Mouse (Mus musculus): ENCODE measurements around the gene Hsph1.

Gene Hsph1

DNA sequence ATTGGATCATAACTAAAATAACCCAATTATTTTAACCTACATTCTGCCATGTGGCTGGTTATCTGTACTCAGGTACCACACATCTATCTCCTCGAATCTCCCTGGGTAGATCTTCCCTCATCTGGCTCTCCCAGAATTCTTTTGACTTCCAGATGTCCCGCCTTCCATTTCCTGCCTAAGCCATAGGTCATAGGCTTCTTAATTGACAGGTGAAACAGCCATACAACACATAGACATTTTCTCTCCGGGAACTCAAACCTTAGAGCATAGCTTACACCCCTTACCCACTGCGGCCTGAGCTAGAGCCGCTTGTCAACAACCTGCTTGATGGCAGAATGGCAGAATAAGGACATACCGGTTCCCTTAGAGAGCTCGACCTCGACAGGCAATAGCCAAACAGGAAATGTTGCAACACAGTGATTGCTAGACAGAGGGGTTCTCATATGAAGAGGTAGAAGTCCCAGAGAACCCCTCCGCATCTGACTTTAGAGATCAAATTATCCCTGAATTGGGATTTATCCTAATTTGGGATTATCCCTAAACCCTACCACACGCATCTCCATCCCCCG lies 48.8 kb downstream of the Hsph1 start:
- no peak for DNase-seq

DNA sequence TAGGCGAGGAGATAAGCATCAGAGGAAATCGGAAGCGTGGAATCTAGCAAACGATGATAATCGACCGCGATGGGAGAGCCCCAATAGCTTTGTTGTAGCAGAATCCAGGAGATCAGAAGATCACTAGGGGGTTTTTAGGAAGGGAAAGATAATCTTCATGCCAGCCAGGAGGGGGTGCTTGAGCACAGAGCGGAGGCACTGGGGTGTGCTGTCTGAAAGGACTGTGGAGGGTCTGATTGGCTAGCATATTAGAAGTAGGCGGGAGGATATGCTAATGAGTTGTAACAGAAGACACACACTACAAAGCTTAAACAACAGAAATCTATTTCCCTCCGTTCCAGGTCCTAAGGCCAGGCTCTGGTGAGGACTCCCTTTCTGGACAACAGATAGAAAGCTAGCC lies 50.3 kb downstream of the Hsph1 start:
- DNase-seq, result no peak

DNA sequence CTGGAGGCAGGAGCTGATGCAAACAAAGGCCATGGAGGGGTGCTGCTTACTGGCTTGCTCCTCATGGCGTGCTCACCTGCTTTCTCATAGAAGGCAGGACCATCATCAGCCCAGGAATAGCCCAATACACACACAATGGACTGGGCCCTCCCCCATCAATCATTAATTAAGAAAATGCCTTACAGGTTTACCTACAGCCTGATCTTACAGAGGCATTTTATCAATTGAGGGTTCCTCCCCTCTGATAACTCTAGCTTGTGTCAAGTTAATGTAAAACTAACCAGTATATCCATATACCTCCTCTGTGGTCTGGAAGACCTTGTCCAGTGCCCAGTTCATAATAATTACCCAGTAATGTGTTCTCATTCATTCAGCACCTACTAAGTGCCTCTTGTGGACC lies 50.9 kb downstream of the Hsph1 start:
- no peak for DNase-seq

DNA sequence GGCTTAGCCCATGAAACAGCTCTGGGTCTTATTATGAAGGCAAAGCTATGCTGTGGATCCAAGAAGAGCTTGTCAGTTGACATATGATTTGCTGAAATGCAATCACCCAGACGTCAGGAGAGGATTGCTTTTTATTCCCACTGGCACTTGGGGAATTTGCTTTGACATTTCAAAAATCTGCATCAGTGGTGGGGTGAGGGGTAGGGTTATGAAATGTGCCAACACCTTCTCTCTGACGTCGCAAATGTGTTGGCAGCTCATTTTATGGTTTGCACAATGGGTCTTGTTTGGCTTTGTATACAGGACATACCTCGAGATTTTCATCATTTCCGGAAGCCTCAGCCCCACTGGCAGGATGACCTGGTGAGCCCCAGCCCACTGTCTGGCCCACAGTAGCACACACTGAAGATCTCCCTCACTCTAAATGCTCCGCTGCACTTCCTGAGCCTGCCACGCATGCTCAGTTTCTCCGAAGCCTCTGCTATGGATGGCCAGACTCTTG lies 52.0 kb downstream of the Hsph1 start:
- no peak for DNase-seq

DNA sequence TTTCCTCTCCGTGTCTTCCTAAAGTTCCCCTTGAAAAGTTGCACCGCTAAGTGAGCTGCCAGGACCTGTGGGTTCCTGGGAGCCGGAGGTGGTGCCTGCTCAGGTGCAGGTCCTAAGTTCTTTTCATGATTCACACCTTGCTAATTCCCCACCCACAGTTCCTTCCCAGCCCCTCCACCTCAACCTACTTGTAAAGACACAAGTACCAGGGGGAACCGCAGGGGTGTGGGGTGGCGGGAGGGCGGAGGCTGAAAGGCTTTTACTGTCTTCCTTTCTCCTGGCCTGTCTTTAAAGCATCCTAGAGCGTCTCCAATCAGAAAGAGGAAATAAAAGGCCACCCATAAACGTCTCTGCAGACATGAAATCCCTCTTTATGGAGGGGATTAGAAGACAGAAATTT lies 52.7 kb downstream of the Hsph1 start:
- DNase-seq, result no peak

DNA sequence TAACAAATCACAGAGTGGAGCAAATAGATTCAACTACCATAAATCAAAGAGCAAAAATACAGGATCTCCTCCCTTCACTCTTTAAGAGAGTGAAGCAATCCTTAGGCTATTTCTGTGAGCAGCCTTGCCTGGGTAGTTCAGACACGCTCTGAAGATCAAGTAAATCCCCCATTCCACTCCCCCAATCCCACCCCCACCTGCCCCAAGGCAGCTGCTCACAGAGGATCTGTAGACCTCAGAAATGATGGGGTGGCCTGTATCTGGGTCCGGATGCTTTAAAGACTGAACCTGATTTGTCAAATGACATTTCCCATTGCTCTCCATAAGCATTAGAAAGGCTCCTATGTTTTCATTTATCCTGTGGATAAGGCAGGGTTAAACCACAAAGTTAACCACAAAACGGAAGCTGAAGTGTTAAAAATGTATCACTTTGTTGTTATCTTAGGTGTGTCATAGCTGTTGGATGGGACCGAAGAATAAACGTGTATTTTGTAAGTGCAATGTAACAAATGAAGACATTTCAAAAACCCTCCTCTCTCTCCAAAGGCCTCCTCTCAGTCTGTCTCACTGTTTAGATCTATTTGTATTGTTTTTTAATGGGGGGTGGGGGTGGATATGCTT lies 53.4 kb downstream of the Hsph1 start:
- no peak for DNase-seq

DNA sequence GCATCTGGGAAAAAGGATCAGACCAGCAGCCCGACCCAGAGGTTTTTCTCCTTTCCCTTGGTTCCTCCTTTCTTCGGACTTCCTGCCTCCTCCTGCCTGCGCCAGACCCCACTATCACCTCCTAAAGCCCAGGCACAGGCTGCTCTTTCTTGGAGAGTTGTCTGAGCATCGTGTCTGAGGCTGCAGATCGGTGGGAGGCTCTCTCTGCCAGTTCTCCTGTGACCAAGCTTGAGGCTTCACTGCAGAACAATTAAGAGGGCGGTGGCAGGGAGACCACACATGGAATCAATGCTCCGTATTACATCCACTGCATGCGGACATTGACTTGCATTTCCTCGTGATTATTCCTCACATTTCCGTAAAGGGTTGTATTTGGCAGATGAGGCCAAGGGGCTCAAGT lies 58.7 kb downstream of the Hsph1 start:
- DNase-seq, result no peak

DNA sequence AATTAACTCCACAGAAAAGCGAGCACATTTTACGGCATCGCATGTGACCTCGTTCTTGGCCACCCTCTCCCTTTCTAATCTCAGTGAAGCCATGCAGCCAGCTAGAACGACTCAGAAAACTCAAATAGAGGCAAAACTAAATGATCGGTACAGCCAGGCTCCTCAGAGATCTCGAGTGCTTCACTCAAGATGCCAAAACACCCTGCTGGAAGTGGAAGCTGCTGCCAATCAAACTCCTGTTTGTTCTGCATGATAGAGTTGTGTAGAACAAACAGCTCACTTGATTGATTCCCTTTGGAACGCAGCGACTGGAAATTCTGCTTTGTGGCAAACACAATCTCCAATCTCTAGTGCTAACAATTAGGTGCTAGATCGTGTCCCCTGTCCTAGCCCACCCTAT lies 59.2 kb downstream of the Hsph1 start:
- DNase-seq, result no peak

DNA sequence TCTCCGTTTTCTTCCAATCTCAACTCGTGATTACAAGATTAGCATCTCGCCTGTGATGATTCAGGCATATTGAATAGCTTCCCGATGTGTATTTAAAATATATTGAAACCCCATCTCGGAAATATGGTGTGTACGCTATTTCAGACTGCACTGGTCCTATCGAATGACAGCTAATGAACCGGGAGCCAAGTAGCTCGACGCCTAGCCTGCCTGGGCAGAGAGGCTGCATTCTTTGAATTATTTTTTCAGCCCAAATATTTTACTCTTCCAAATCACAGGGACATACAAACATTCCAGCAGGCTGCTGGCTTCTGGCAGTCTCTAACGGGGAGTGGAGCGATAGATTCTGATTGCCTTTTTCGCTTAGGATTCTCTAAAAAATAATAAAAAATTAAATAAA lies 67.2 kb downstream of the Hsph1 start:
- no peak for DNase-seq

DNA sequence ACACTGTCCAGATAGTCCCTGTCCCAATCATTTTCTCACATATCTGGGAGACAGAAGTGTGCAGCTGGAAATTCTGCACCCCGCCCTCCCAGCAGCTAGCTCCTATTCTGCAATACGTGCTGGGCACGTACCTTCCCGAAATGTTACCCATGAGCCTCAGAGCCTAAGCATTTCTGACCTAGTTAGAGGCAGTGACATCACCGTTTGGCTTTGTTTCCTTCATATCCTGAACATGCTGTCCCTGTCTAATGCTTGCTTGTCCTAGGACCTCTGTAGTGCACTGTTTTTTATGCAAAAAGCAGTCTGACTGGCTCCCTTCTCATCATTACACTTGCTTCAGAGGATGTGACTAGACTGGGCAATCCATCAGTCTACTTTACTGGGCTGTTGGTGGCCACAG lies 69.2 kb downstream of the Hsph1 start:
- DNase-seq, result peak; percentile 42

DNA sequence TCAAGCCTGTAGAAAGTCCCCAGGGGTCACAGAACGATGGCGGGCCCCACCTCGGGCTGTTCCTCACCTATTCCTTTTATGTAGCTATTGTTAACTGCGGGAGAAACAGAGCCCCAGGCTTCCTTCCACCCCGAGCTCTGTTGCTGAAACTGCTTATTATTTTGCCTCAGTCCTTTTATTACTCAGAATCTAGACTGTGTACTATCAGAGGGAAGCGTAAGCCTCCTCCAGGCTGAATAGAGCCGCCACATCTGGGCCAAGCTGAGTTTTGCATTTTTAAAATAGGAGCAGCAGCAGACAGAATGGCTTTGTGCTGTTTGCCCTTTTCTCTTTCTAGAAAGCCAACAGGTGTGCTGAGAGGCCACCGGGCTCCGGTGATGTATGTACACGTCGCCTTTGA lies 70.2 kb downstream of the Hsph1 start:
- DNase-seq, result no peak

Measured in cerebellum, adult 8-10 months (tissue).